Mouse (Mus musculus) limb, embryonic 14.5 days (tissue): ENCODE results near the gene Elmod3. TPM values are rescaled to one million over a fixed set of nuclear protein-coding genes. Genes with fewer than 3 reads are reported as not detected.

ENCODE experiments used
- ATAC-seq: fragments of 200-750 bp; cut with Nextera tagmentation; 2 replicates; pipeline ENCODE4 v1.8.0; 2017; ENCODE audit warnings: low read depth, moderate number of reproducible peaks, moderate TSS enrichment; ENCODE audit not compliant: low FRiP score
- DNase-seq: peaks from one replicate; pipeline ENCODE4 v3.0.0-alpha.2; 2015; ENCODE audit warnings: low spot score
- H3K27ac ChIP-seq: fragments of 300-500 bp; sonication (generic); replicated peaks from 2 replicates; pipeline ENCODE4 v1.5.1; 2014; ENCODE audit warnings: low read depth, mild to moderate bottlenecking, low read length, moderate library complexity, mixed read lengths
- H3K27me3 ChIP-seq: fragments of 300-500 bp; sonication (generic); 2 replicates; pipeline ENCODE4 v1.6.1; 2014; ENCODE audit warnings: low read length, mixed read lengths; ENCODE audit not compliant: control insufficient read depth, insufficient read depth
- H3K36me3 ChIP-seq: fragments of 300-500 bp; sonication (generic); 2 replicates; pipeline ENCODE4 v1.6.1; 2014; ENCODE audit warnings: mild to moderate bottlenecking, low read length, moderate library complexity, mixed read lengths; ENCODE audit not compliant: control insufficient read depth, insufficient read depth
- H3K4me1 ChIP-seq: fragments of 300-500 bp; sonication (generic); 2 replicates; pipeline ENCODE4 v1.6.1; 2014; ENCODE audit warnings: antibody characterized with exemption, low read length, mixed read lengths; ENCODE audit not compliant: control insufficient read depth, insufficient read depth
- H3K4me2 ChIP-seq: fragments of 300-500 bp; sonication (generic); replicated peaks from 2 replicates; pipeline ENCODE4 v1.6.1; 2014; ENCODE audit warnings: low read depth, mild to moderate bottlenecking, low read length, moderate library complexity; ENCODE audit not compliant: severe bottlenecking
- H3K4me3 ChIP-seq: fragments of 300-500 bp; sonication (generic); replicated peaks from 2 replicates; pipeline ENCODE4 v1.5.1; 2014; ENCODE audit warnings: low read length
- H3K9ac ChIP-seq: fragments of 300-500 bp; sonication (generic); 2 replicates; pipeline ENCODE4 v1.6.1; 2014; ENCODE audit warnings: mild to moderate bottlenecking, low read depth, low read length, moderate library complexity; ENCODE audit not compliant: severe bottlenecking
- H3K9me3 ChIP-seq: fragments of 300-500 bp; sonication (generic); 2 replicates; pipeline ENCODE4 v1.6.1; 2016; ENCODE audit warnings: low read length; ENCODE audit not compliant: control insufficient read depth
- POLR2A ChIP-seq: fragments of 200-500 bp; IDR thresholded peaks from 2 replicates; pipeline ENCODE4 v1.8.0; 2012; ENCODE audit warnings: inconsistent platforms, mild to moderate bottlenecking, moderate library complexity, borderline replicate concordance; ENCODE audit not compliant: insufficient read depth, insufficient read length; ENCODE audit errors: extremely low read depth
- WGBS: fragments of 180-500 bp; shearing (Covaris S2); extraction: QIAGEN DNeasy Blood & Tissue Kit; methylation state at CpG from one replicate; pipeline ENCODE4 v1.1.7; 2014; 5-methylcytosine and 5-hydroxymethylcytosine counted together
- polyA plus RNA-seq, 2 experiments: library from polyadenylated mRNA; depleted of rRNA in 1 of 2; stranded (reverse) in 1 of 2; unstranded in 1 of 2; fragments of >200 nt; fragmentation: Nextera tagmentation in 1 of 2; extraction: Ambion mirVana in 1 of 2; gene quantifications; 2 replicates each; pipeline versions ENCODE4 v1.2.1 to v1.2.3; 2012 to 2014

Elmod3 gene
- polyA plus RNA-seq, 2 experiments: 13.7 to 19.4 TPM

DNA sequence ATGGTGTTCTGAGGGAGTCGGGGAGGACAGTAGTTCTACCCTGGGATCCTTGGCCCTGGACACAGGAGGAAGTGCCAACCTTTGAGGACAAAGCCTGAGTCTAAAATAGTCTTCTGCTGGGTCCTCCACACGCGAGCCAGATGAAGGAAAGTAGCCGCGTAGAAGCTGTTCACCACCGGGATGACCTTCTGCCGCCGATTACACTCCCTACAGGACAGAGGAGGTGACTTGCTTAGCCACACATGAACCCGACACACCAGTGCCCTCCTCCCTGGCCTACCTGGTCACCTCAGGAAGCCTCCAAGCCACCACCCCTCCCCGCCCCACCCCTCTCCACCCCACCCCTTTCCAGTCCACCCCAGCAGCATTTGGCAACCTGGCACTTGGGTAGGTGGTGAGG, 29.5 kb downstream of the Elmod3 start:
- no peak overlapping the region for H3K4me3 ChIP-seq
- H3K9me3 ChIP-seq: no peaks in the 10 kb centered on the region
- H3K4me1 ChIP-seq: no peaks in the 10 kb centered on the region
- no peaks in the 10 kb centered on the region for H3K27me3 ChIP-seq
- 93% methylated on average over 10 of the region's 10 CpGs for WGBS
- no peak overlapping the region for H3K27ac ChIP-seq
- TF ChIP-seq POLR2A: no peak
- H3K9ac ChIP-seq: no peak overlapping the region
- ATAC-seq (no peak), DNase-seq (no peak)
- no peak overlapping the region for H3K4me2 ChIP-seq
- H3K36me3 ChIP-seq: peaks cover 32% of the 10 kb centered on the region

DNA sequence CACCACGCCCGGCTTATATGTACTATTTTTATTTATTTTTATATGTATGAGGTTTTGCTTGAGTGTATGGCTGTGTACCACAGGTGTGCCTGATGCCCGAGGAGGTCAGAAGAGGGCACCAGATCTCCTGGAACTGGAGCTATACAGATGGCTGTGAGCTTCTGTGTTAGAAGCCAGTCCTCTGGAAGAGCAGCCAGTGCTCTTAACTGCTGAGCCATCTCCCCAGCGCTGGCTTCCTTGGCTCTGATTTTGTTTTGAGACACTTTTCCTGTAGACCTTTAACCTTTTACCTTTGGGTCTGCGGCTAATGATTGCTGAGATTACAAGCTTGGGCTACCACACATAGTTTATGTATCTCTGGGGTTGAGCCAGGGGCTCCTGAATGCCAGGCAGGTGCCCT, 30.7 kb downstream of the Elmod3 start:
- no peak overlapping the region for H3K4me3 ChIP-seq
- H3K9ac ChIP-seq: no peak overlapping the region
- no peaks in the 10 kb centered on the region for H3K27me3 ChIP-seq
- no peak overlapping the region for H3K4me2 ChIP-seq
- no peaks in the 10 kb centered on the region for H3K9me3 ChIP-seq
- no peak for TF ChIP-seq POLR2A
- peaks cover 4% of the 10 kb centered on the region for H3K4me1 ChIP-seq
- 84% methylated on average over 5 of the region's 5 CpGs for WGBS
- DNase-seq (no peak), ATAC-seq (no peak)
- H3K36me3 ChIP-seq: peaks cover 21% of the 10 kb centered on the region
- H3K27ac ChIP-seq: no peak overlapping the region

DNA sequence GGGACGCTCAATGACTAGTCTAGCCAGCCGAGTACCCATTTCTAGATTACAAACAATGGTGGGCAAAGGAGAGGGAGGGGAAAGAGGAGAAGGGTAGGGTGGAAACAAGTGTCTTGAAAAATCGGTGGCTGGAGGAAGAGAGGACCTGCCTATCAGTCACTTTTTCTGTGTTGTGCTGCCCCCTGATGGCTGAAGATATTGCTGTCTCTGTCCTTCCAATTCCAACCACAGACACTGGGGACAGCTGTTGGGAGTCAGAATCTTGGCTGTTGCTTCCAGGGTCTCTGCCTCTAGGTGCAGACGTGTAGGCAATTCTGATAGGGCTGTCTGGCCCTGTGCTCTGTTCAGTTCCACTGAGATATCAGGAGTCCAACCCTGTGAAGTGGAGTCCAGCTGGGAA, 32.2 kb downstream of the Elmod3 start:
- WGBS: 5% methylated on average over 4 of the region's 4 CpGs
- no peaks in the 10 kb centered on the region for H3K27me3 ChIP-seq
- ATAC-seq (peak; percentile 86), DNase-seq (peak; percentile 92)
- H3K4me3 ChIP-seq: no peak overlapping the region
- H3K36me3 ChIP-seq: peaks cover 13% of the 10 kb centered on the region
- peaks cover 4% of the 10 kb centered on the region for H3K4me1 ChIP-seq
- TF ChIP-seq POLR2A: no peak
- H3K27ac ChIP-seq: no peak overlapping the region
- H3K9ac ChIP-seq: no peak overlapping the region
- no peaks in the 10 kb centered on the region for H3K9me3 ChIP-seq
- H3K4me2 ChIP-seq: no peak overlapping the region

DNA sequence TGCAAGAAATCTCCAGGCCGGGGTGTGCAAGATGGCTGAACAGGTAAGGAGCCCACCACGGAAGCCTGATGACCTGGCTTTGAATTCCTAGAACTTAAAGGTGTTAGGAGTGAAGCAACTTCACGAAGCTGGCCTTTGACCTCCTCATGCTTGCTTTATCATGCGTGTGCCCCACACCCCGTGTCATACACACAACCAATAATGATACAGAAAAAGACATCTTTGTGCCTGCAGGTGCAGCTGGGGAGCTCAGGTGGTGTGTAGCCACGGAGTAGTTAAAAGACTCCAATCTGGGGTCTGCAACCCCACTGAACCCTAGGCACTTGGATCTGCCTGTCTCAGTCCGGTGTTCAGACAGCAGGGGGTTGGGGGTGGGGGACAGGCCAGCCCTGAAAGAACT, 32.7 kb downstream of the Elmod3 start:
- Histone ChIP-seq H3K4me3 (no peak overlapping the region), H3K9me3 (no peaks in the 10 kb centered on the region), H3K9ac (no peak overlapping the region), H3K4me2 (no peak overlapping the region), H3K27me3 (no peaks in the 10 kb centered on the region), H3K27ac (no peak overlapping the region), H3K4me1 (peaks cover 4% of the 10 kb centered on the region), H3K36me3 (peaks cover 13% of the 10 kb centered on the region)
- 75% methylated on average over 7 of the region's 7 CpGs for WGBS
- ATAC-seq: peak; percentile 4; the same call in 1 of the 2 replicates
- no peak for TF ChIP-seq POLR2A
- no peak for DNase-seq

GRCm38 (mm10) chr6:72562894-72563293, 35.3 kb downstream of the Elmod3 start:
- no peak for DNase-seq
- no peak for ATAC-seq
- Histone ChIP-seq H3K36me3 (peaks cover 6% of the 10 kb centered on the region; the same call in 1 of the 2 replicates), H3K27me3 (no peaks in the 10 kb centered on the region), H3K4me2 (no peak overlapping the region), H3K9me3 (no peaks in the 10 kb centered on the region), H3K4me1 (peaks cover 4% of the 10 kb centered on the region), H3K27ac (no peak overlapping the region), H3K9ac (no peak overlapping the region), H3K4me3 (no peak overlapping the region)
- 51% methylated on average over 5 of the region's 5 CpGs for WGBS
- no peak for TF ChIP-seq POLR2A

DNA sequence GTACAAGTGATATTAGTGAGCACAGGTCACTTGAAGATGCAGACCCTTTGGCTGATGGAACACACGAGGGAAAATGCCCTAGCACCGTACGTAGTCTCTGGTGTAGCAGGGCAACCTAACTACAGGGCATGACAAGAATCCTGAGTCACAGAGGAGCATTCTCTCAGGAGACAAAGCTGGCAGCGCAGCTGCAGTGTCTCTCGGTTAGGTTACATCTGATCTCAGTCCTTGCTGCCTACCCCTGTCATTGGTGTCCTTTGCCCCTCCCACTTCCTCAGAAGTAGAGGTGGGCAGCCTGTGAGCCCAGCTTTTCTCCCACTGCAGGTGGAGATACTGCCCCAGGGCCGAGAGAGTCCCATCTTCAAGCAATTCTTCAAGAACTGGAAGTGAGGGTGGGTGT, 35.7 kb downstream of the Elmod3 start:
- Histone ChIP-seq H3K36me3 (0 out of 2 replicates have a peak, but pooled peaks cover 2% of the 10 kb centered on the region), H3K9me3 (no peaks in the 10 kb centered on the region), H3K4me1 (peaks cover 4% of the 10 kb centered on the region), H3K4me2 (no peak overlapping the region), H3K9ac (no peak overlapping the region), H3K4me3 (no peak overlapping the region), H3K27me3 (no peaks in the 10 kb centered on the region), H3K27ac (no peak overlapping the region)
- no peak for ATAC-seq
- DNase-seq: no peak
- TF ChIP-seq POLR2A: no peak
- WGBS: 41% methylated on average over 6 of the region's 6 CpGs
